Mouse (Mus musculus) kidney, adult 2 months (tissue): ENCODE measurements at regions not wholly inside any gene's neighbourhood (a gene's known extent, or its start where the extent isn't known, plus 50 kb on each side); places are given as distances from the start of the nearest gene placed in this dataset.

Experiments
- DNase-seq: peaks from one replicate; pipeline ENCODE4 v3.0.0; 2021
- H3K27ac ChIP-seq: fragments of 200-500 bp; 2 replicates; pipeline ENCODE4 v1.5.1; 2012; ENCODE audit warnings: low read depth, low read length, control low read depth, inconsistent platforms; ENCODE audit not compliant: insufficient read depth
- H3K27me3 ChIP-seq: fragments of 200-500 bp; replicated peaks from 2 replicates; pipeline ENCODE4 v1.6.1; 2012; ENCODE audit warnings: mild to moderate bottlenecking, moderate library complexity, low read length, inconsistent platforms; ENCODE audit not compliant: control insufficient read depth, insufficient read depth
- H3K36me3 ChIP-seq: fragments of 200-500 bp; 2 replicates; pipeline ENCODE4 v1.6.1; 2012; ENCODE audit warnings: mild to moderate bottlenecking, moderate library complexity, low read length, inconsistent platforms; ENCODE audit not compliant: control insufficient read depth, insufficient read depth
- H3K4me1 ChIP-seq: fragments of 200-500 bp; 2 replicates; pipeline ENCODE4 v1.6.1; 2011; ENCODE audit warnings: low read length; ENCODE audit not compliant: control insufficient read depth, insufficient read depth
- H3K4me3 ChIP-seq: fragments of 200-500 bp; 2 replicates; pipeline ENCODE4 v1.5.1; 2011; ENCODE audit warnings: mild to moderate bottlenecking, low read depth, low read length, control low read depth; ENCODE audit not compliant: insufficient read depth
- CTCF ChIP-seq: fragments of 200-500 bp; conservative IDR thresholded peaks from 2 replicates; pipeline ENCODE4 v1.5.1; 2011; ENCODE audit warnings: low read depth, mild to moderate bottlenecking, control low read depth, low read length, moderate library complexity, mixed read lengths; ENCODE audit not compliant: insufficient read depth, insufficient read length
- POLR2A ChIP-seq: fragments of 200-500 bp; IDR thresholded peaks from one replicate; pipeline ENCODE4 v1.6.1; 2011; ENCODE audit warnings: low read depth, low read length, control low read depth
- WGBS: fragments of 180-500 bp; shearing (Covaris S2); methylation state at CpG from one replicate; pipeline ENCODE4 v1.1.7; 2018; 5-methylcytosine and 5-hydroxymethylcytosine counted together

- no peaks in the 10 kb centered on the region; the same call in 1 of the 2 replicates for H3K27me3 ChIP-seq
- DNase-seq: no peak
- H3K36me3 ChIP-seq: no peaks in the 10 kb centered on the region
- TF ChIP-seq POLR2A (no peak), CTCF (no peak)
- WGBS: 69% methylated on average over 3 of the region's 3 CpGs
- H3K4me1 ChIP-seq: no peaks in the 10 kb centered on the region
- H3K27ac ChIP-seq: no peak overlapping the region
- H3K4me3 ChIP-seq: no peak overlapping the region
Measured at GRCm38 (mm10) chr12:25529537-25529936, 432.6 kb upstream of the Id2 start.

- Histone ChIP-seq H3K4me3 (no peak overlapping the region), H3K27ac (no peak overlapping the region), H3K4me1 (no peaks in the 10 kb centered on the region), H3K27me3 (no peaks in the 10 kb centered on the region), H3K36me3 (no peaks in the 10 kb centered on the region)
- WGBS: 90% methylated on average over 11 of the region's 11 CpGs
- no peak for TF ChIP-seq POLR2A
- no peak for TF ChIP-seq CTCF
- DNase-seq: no peak
Measured at GRCm38 (mm10) chr12:25526639-25527038, 429.7 kb upstream of the Id2 start.

DNA sequence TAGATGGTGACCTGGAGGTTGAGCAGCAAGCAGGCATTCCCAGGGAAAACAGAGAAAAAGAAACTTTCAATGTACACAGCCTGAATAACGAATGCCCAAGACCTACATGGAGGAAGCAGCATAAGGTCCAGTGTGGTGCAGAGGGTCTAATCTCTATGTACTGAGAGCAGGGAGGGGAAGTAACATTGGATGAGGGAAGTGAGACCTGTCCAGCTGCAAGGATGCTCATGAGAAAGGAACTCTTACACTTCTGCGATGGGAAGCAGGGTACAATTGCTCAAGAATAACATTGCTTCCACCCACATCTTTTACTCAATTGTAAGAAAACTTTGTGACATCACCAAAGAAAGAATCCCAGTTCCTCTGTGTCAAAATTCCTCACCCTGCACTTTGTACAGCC is 419.8 kb upstream of the Id2 start:
- no peaks in the 10 kb centered on the region for H3K36me3 ChIP-seq
- 72% methylated on average over 2 of the region's 2 CpGs for WGBS
- TF ChIP-seq POLR2A (no peak), CTCF (no peak)
- H3K4me3 ChIP-seq: no peak overlapping the region
- no peaks in the 10 kb centered on the region for H3K27me3 ChIP-seq
- DNase-seq: no peak
- no peaks in the 10 kb centered on the region for H3K4me1 ChIP-seq
- H3K27ac ChIP-seq: no peak overlapping the region

DNA sequence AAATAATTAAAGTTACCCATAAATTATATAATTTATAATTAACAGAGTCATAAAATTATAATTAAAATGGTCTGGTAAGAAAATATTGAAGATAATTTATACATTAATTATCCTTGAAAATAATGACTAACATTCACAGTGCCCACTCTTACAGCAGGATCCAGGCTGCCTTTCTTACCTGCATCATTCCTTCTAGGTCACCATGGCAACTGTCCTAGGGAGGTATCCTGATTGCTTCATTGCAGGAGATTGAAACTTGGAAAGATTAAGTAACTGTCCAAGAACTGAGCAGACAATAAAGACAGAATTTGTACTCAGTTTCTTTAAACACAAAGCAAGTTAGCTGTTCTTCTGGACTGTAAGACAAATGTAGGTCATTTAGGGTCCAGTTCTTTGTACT is 416.7 kb upstream of the Id2 start:
- TF ChIP-seq POLR2A (no peak), CTCF (no peak)
- DNase-seq: no peak
- H3K27ac ChIP-seq: no peak overlapping the region

GRCm38 (mm10) chr12:25509666-25510065 is 412.7 kb upstream of the Id2 start:
- Histone ChIP-seq H3K27ac (no peak overlapping the region), H3K27me3 (no peaks in the 10 kb centered on the region), H3K4me1 (no peaks in the 10 kb centered on the region), H3K4me3 (no peak overlapping the region), H3K36me3 (no peaks in the 10 kb centered on the region)
- WGBS: 85% methylated on average over 4 of the region's 4 CpGs
- no peak for DNase-seq
- TF ChIP-seq POLR2A: no peak
- no peak for TF ChIP-seq CTCF

More for the DNA sequence above, 416.7 kb upstream of the Id2 start:
- Histone ChIP-seq H3K4me1 (no peaks in the 10 kb centered on the region), H3K27me3 (no peaks in the 10 kb centered on the region), H3K36me3 (no peaks in the 10 kb centered on the region), H3K4me3 (no peak overlapping the region)

- Histone ChIP-seq H3K27me3 (peaks cover 2% of the 10 kb centered on the region; the same call in 1 of the 2 replicates), H3K36me3 (no peaks in the 10 kb centered on the region), H3K4me3 (no peak overlapping the region), H3K4me1 (no peaks in the 10 kb centered on the region), H3K27ac (no peak overlapping the region)
- TF ChIP-seq POLR2A (no peak), CTCF (no peak)
- DNase-seq: no peak
- WGBS: 81% methylated on average over 5 of the region's 5 CpGs
Measured at GRCm38 (mm10) chr12:25493233-25493632, 396.3 kb upstream of the Id2 start.

GRCm38 (mm10) chr12:25492483-25493190 is 395.7 kb upstream of the Id2 start:
- no peak for TF ChIP-seq POLR2A
- Histone ChIP-seq H3K27ac (no peak overlapping the region), H3K36me3 (no peaks in the 10 kb centered on the region), H3K4me1 (no peaks in the 10 kb centered on the region), H3K27me3 (peaks cover 2% of the 10 kb centered on the region; the same call in 1 of the 2 replicates), H3K4me3 (no peak overlapping the region)
- no peak for DNase-seq
- WGBS: 89% methylated on average over 3 of the region's 3 CpGs
